Mouse (Mus musculus): ENCODE results near the gene Cyp2a12. TPM values are rescaled to one million over a fixed set of nuclear protein-coding genes. Genes with fewer than 3 reads are reported as not detected.
"Not testable (repeated sequence)": the region's sequence is repeated elsewhere in the genome, so short reads cannot be mapped to it uniquely, and the experiment has no call there.

Gene Cyp2a12
- polyA plus RNA-seq (2021): not detected

DNA sequence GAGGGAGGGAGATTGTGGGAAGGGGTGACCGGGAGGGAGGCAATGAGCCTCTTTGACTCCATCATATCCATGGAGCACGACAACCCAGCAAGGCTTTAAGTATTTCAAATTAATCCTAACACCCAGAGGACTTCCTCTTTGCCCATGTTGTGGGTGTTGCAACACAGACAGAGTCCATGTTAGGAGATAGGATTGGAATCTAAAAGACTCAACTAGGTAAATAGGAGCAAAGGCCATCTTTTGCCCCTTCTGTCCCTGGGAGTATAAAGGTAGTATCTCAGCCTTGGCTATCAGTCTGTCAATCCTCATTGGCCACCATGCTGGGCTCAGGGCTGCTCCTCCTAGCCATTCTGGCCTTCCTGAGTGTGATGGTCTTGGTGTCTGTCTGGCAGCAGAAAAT, at the start of gene Cyp2a12:
Gene Cyp2a12, plus strand, starts transcription at position 293 of the 400 bp plus-strand sequence.
- ChIA-PET POLR2A (no interaction called here), CTCF (no interaction called here)
- no peak for TF ChIP-seq CTCF (IDR thresholded peaks at IDR 0.05)
- H3K27me3 ChIP-seq: no peaks in the 10 kb centered on the region
- DNase-seq (ENCODE audit: low read depth, low spot score): no peak
- no peak for ATAC-seq
- in situ Hi-C loops (cut with MboI; ENCODE audit: low pct_unique_long_range_greater_than_20kb): no loop called here

- POLR2A ChIA-PET; ATAC-seq; H3K27me3 ChIP-seq; CTCF ChIA-PET; DNase-seq (ENCODE audit: low read depth, low spot score); in situ Hi-C loops (cut with MboI; ENCODE audit: low pct_unique_long_range_greater_than_20kb): not testable (repeated sequence)
Measured at GRCm38 (mm10) chr7:26981464-26981863, 47.4 kb upstream of the Cyp2a12 start.

GRCm38 (mm10) chr7:26981937-26982336, 46.9 kb upstream of the Cyp2a12 start:
- ATAC-seq; POLR2A ChIA-PET; in situ Hi-C loops (cut with MboI; ENCODE audit: low pct_unique_long_range_greater_than_20kb); H3K27me3 ChIP-seq; DNase-seq (ENCODE audit: low read depth, low spot score); CTCF ChIA-PET: not testable (repeated sequence)

GRCm38 (mm10) chr7:26982551-26982950, 46.3 kb upstream of the Cyp2a12 start:
- ATAC-seq (no peak), DNase-seq (ENCODE audit: low read depth, low spot score) (no peak)
- POLR2A ChIA-PET: no interaction called here
- no peaks in the 10 kb centered on the region for H3K27me3 ChIP-seq
- in situ Hi-C loops (cut with MboI; ENCODE audit: low pct_unique_long_range_greater_than_20kb): no loop called here
- TF ChIP-seq CTCF (IDR thresholded peaks at IDR 0.05): no peak
- CTCF ChIA-PET: no interaction called here

GRCm38 (mm10) chr7:26983151-26983550, 45.7 kb upstream of the Cyp2a12 start:
- in situ Hi-C loops (cut with MboI; ENCODE audit: low pct_unique_long_range_greater_than_20kb); POLR2A ChIA-PET; CTCF ChIA-PET; H3K27me3 ChIP-seq; DNase-seq (ENCODE audit: low read depth, low spot score); ATAC-seq: not testable (repeated sequence)

DNA sequence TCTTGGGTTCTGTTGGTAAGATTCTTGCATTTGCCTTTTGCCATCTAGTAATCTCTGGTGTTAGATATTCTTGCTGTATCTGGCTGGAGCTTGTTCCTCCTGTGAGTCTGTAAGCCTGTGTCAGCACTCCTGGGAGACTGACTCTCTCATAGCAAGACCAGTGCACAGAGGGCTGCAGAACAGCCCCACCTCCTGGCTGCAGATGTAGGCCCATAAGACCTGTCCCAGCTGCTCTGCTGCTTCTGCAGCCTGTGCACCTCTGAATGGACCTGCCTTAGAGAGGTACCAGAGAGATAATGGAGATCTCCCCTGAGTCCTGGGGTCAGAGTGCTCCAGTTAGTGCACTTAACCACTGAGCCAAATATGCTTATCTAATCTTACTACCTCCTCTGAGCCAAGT, 2.3 kb upstream of the Cyp2a12 start:
- CTCF ChIA-PET; in situ Hi-C loops (cut with MboI; ENCODE audit: low pct_unique_long_range_greater_than_20kb); POLR2A ChIA-PET; H3K27me3 ChIP-seq; ATAC-seq; DNase-seq (ENCODE audit: low read depth, low spot score): not testable (repeated sequence)

GRCm38 (mm10) chr7:27048886-27049285, 20.0 kb downstream of the Cyp2a12 start:
- H3K27me3 ChIP-seq; POLR2A ChIA-PET; CTCF ChIA-PET; ATAC-seq; DNase-seq (ENCODE audit: low read depth, low spot score); in situ Hi-C loops (cut with MboI; ENCODE audit: low pct_unique_long_range_greater_than_20kb): not testable (repeated sequence)

DNA sequence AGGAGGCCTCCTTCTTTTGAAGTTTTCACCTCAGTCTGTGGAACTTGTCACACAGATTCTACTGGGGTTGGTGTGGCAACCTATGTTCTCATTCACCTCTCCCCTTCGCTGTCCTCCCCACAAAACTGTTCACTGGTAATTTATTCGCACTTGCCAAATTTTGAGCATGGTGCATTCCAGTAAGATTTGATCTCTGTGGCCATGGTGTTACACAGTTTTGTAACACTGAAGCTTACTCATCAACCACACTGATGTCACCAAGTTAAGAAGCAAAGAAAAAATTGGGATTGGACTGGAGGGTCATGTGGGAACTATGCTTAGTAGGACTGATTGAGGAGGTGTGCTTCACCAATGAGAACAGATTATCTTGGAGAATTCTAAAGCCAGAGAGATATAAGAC, 30.5 kb downstream of the Cyp2a12 start:
- H3K27me3 ChIP-seq; ATAC-seq; POLR2A ChIA-PET; in situ Hi-C loops (cut with MboI; ENCODE audit: low pct_unique_long_range_greater_than_20kb); CTCF ChIA-PET; DNase-seq (ENCODE audit: low read depth, low spot score): not testable (repeated sequence)

DNA sequence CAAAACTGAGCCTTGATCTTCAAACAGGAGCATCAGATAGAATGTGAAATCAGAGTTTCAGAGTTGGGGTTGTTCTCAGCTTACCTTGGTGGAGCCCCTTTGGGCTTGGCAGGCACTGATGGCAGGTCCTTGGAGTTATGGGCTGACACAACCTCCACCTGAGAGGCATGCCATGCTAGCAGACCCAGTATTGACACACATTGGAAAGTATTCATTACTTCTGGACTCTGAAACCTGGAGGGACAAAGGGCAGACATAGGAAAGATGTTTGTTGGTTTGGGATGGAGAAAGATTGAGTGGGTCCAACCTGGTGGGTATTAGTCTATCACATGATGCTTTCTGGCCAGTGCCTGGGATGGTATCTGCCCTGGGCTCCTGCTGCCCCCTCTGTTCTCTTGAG, 31.0 kb downstream of the Cyp2a12 start:
- POLR2A ChIA-PET; H3K27me3 ChIP-seq; CTCF ChIA-PET; ATAC-seq; DNase-seq (ENCODE audit: low read depth, low spot score); in situ Hi-C loops (cut with MboI; ENCODE audit: low pct_unique_long_range_greater_than_20kb): not testable (repeated sequence)

GRCm38 (mm10) chr7:27078641-27079040, 49.8 kb downstream of the Cyp2a12 start:
- ChIA-PET CTCF (no interaction called here), POLR2A (no interaction called here)
- H3K27me3 ChIP-seq: no peaks in the 10 kb centered on the region
- in situ Hi-C loops (cut with MboI; ENCODE audit: low pct_unique_long_range_greater_than_20kb): no loop called here
- TF ChIP-seq CTCF (IDR thresholded peaks at IDR 0.05): no peak
- ATAC-seq: no peak
- no peak for DNase-seq (ENCODE audit: low read depth, low spot score)

DNA sequence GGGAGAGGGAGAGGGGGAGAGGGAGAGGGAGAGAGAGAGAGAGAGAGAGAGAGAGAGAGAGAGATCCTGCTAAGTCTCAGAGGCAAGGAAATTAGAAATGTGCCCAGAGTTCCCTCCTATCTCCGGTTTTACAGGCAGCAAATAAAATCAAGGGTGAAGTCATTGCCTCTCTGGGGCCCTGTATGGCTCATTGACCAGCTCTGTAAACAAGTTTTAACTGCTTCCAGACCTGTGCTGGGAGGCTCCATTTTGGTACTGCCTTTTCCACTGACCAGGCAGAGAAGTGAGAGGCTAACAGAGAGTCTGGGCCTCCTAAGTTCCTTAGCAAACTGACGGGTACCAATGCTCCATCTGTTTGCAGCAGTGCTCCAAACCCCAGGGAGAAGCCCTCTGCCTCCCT, 52.7 kb downstream of the Cyp2a12 start:
- ChIA-PET POLR2A (interaction anchor here (0.6 kb wide), 1 partner anchor 45 kb away, joined by 9 read pairs; no protein-coding TSS in a partner anchor), CTCF (no interaction called here)
- no peaks in the 10 kb centered on the region for H3K27me3 ChIP-seq
- DNase-seq (ENCODE audit: low read depth, low spot score) (no peak), ATAC-seq (no peak)
- TF ChIP-seq CTCF (IDR thresholded peaks at IDR 0.05): no peak
- in situ Hi-C loops (cut with MboI; ENCODE audit: low pct_unique_long_range_greater_than_20kb): no loop called here

Other genes with a start within 250 kb of the Cyp2a12 start
- gene Cyp2g1, start 220.2 kb upstream of the Cyp2a12 start, polyA plus RNA-seq (2021): not detected
- not detected for gene Cyp2a5, start 193.8 kb upstream of the Cyp2a12 start, polyA plus RNA-seq (2021)
- not detected for gene Cyp2a22, start 89.7 kb upstream of the Cyp2a12 start, polyA plus RNA-seq (2021)
- not detected for gene Cyp2f2, start 90.8 kb downstream of the Cyp2a12 start, polyA plus RNA-seq (2021)
- gene Cyp2t4, start 124.6 kb downstream of the Cyp2a12 start, polyA plus RNA-seq (2021): 0.33 TPM
- 51.6 TPM for gene Egln2, start 137.7 kb downstream of the Cyp2a12 start, polyA plus RNA-seq (2021)
- 56.9 TPM for gene Rab4b, start 149.8 kb downstream of the Cyp2a12 start, polyA plus RNA-seq (2021)
- gene Gm21983, start 152.0 kb downstream of the Cyp2a12 start, polyA plus RNA-seq (2021): not detected
- not detected for gene Mia, start 152.1 kb downstream of the Cyp2a12 start, polyA plus RNA-seq (2021)
- 13.2 TPM for gene BC024978, start 166.7 kb downstream of the Cyp2a12 start, polyA plus RNA-seq (2021)
- 89.3 TPM for gene Snrpa, start 167.2 kb downstream of the Cyp2a12 start, polyA plus RNA-seq (2021)
- 6.5 TPM for gene Itpkc, start 199.6 kb downstream of the Cyp2a12 start, polyA plus RNA-seq (2021)
- 39.6 TPM for gene Coq8b, start 203.9 kb downstream of the Cyp2a12 start, polyA plus RNA-seq (2021)
- gene Numbl, start 229.4 kb downstream of the Cyp2a12 start, polyA plus RNA-seq (2021): 9.6 TPM

All from Patski (cell line).